Mouse (Mus musculus) liver, embryonic 12.5 days (tissue): ENCODE measurements around the gene Tdrd9. TPM values are rescaled to one million over a fixed set of nuclear protein-coding genes. Genes with fewer than 3 reads are reported as not detected.

ENCODE experiments used
- ATAC-seq: fragments of 200-750 bp; cut with Nextera tagmentation; 2 replicates; pipeline ENCODE4 v1.8.0; 2017; ENCODE audit warnings: moderate number of reproducible peaks, mild to moderate bottlenecking, moderate library complexity
- H3K27ac ChIP-seq: fragments of 300-500 bp; sonication (generic); 2 replicates; pipeline ENCODE4 v1.5.1; 2016; ENCODE audit warnings: mild to moderate bottlenecking
- H3K27me3 ChIP-seq: fragments of 300-500 bp; sonication (generic); replicated peaks from 2 replicates; pipeline ENCODE4 v1.6.1; 2016; ENCODE audit warnings: mild to moderate bottlenecking, moderate library complexity
- H3K36me3 ChIP-seq: fragments of 300-500 bp; sonication (generic); 2 replicates; pipeline ENCODE4 v1.6.1; 2016; ENCODE audit warnings: mild to moderate bottlenecking, moderate library complexity
- H3K4me1 ChIP-seq: fragments of 300-500 bp; sonication (generic); 2 replicates; pipeline ENCODE4 v1.6.1; 2016
- H3K4me2 ChIP-seq: fragments of 300-500 bp; sonication (generic); 2 replicates; pipeline ENCODE4 v1.6.1; 2016; ENCODE audit warnings: mild to moderate bottlenecking, moderate library complexity
- H3K4me3 ChIP-seq: fragments of 300-500 bp; sonication (generic); 2 replicates; pipeline ENCODE4 v1.5.1; 2016; ENCODE audit warnings: mild to moderate bottlenecking, moderate library complexity
- H3K9ac ChIP-seq: fragments of 300-500 bp; sonication (generic); 2 replicates; pipeline ENCODE4 v1.6.1; 2016; ENCODE audit warnings: mild to moderate bottlenecking, moderate library complexity
- H3K9me3 ChIP-seq: fragments of 300-500 bp; sonication (generic); replicated peaks from 2 replicates; pipeline ENCODE4 v1.6.1; 2016; ENCODE audit warnings: mild to moderate bottlenecking, moderate library complexity
- WGBS: fragments of 180-500 bp; shearing (Covaris S2); methylation state at CpG from one replicate; pipeline ENCODE4 v1.1.7; 2016; ENCODE audit not compliant: insufficient replicate concordance; 5-methylcytosine and 5-hydroxymethylcytosine counted together
- microRNA-seq: library from miRNA; unstranded; fragments of <30 nt; microRNA quantifications from one replicate; pipeline ENCODE4, GENCODE M21; 2017
- polyA plus RNA-seq: library from polyadenylated mRNA; unstranded; fragments of >200 nt; fragmentation: Nextera tagmentation; extraction: Ambion mirVana; gene quantifications from 2 replicates; pipeline ENCODE4 v1.2.1, GENCODE M21; 2016

The Tdrd9 gene
- polyA plus RNA-seq, 1 experiment from 2014 or later, result 0.04 TPM

- no peak overlapping the region for H3K4me2 ChIP-seq
- no peaks in the 10 kb centered on the region for H3K4me1 ChIP-seq
- WGBS, result 14% methylated on average over 13 of the region's 13 CpGs
- no peaks in the 10 kb centered on the region for H3K9me3 ChIP-seq
- no peak overlapping the region for H3K4me3 ChIP-seq
- no peak; the same call in 1 of the 2 replicates for ATAC-seq
- H3K36me3 ChIP-seq, result no peaks in the 10 kb centered on the region
- H3K27me3 ChIP-seq, result peaks cover 32% of the 10 kb centered on the region
- H3K9ac ChIP-seq, result no peak overlapping the region
- H3K27ac ChIP-seq, result no peak overlapping the region
Measured at GRCm38 (mm10) chr12:112112686-112113396, 141.5 kb downstream of the Tdrd9 start.

GRCm38 (mm10) chr12:112113710-112114109 lies 142.4 kb downstream of the Tdrd9 start:
- Histone ChIP-seq H3K27ac (no peak overlapping the region), H3K36me3 (no peaks in the 10 kb centered on the region), H3K9ac (no peak overlapping the region), H3K9me3 (no peaks in the 10 kb centered on the region), H3K4me3 (no peak overlapping the region), H3K4me1 (no peaks in the 10 kb centered on the region), H3K4me2 (no peak overlapping the region), H3K27me3 (peaks cover 30% of the 10 kb centered on the region)
- 10% methylated on average over 7 of the region's 7 CpGs for WGBS
- no peak for ATAC-seq

- H3K4me1 ChIP-seq, result no peaks in the 10 kb centered on the region
- no peak overlapping the region for H3K4me3 ChIP-seq
- ATAC-seq, result no peak
- WGBS, result 50% methylated on average over 5 of the region's 5 CpGs
- H3K9ac ChIP-seq, result no peak overlapping the region
- H3K27me3 ChIP-seq, result peaks cover 17% of the 10 kb centered on the region; the same call in 1 of the 2 replicates
- H3K4me2 ChIP-seq, result no peak overlapping the region
- no peaks in the 10 kb centered on the region for H3K9me3 ChIP-seq
- no peaks in the 10 kb centered on the region for H3K36me3 ChIP-seq
- no peak overlapping the region for H3K27ac ChIP-seq
Measured at GRCm38 (mm10) chr12:112117006-112117405, 145.6 kb downstream of the Tdrd9 start.

- Histone ChIP-seq H3K9ac (no peak overlapping the region), H3K4me3 (no peak overlapping the region), H3K4me2 (no peak overlapping the region), H3K36me3 (no peaks in the 10 kb centered on the region), H3K4me1 (no peaks in the 10 kb centered on the region), H3K27me3 (peaks cover 11% of the 10 kb centered on the region; the same call in 1 of the 2 replicates), H3K9me3 (no peaks in the 10 kb centered on the region), H3K27ac (no peak overlapping the region)
- 66% methylated on average over 7 of the region's 7 CpGs for WGBS
- no peak for ATAC-seq
Measured at GRCm38 (mm10) chr12:112117649-112118048, 146.3 kb downstream of the Tdrd9 start.

Small RNA genes lying within 50 kb of the gene (microRNA-seq; reads per million reads assigned to microRNA genes)
- gene Mir3073a (not detected), gene Mir3073b (not detected)

Other genes with a start within 250 kb of the Tdrd9 start
- 35.6 TPM in 2 replicates for gene Klc1, start 212.7 kb upstream of the Tdrd9 start, polyA plus RNA-seq
- 7.7 and 8.2 TPM in 2 replicates for gene Xrcc3, start 157.7 kb upstream of the Tdrd9 start, polyA plus RNA-seq
- gene Zfyve21, start 157.4 kb upstream of the Tdrd9 start, polyA plus RNA-seq, result 60.6 and 61.9 TPM in 2 replicates
- gene Ppp1r13b, start 63.4 kb upstream of the Tdrd9 start, polyA plus RNA-seq, result 7.3 and 8.1 TPM in 2 replicates
- gene Atp5mpl, start 4.6 kb upstream of the Tdrd9 start, polyA plus RNA-seq, result 593 and 604 TPM in 2 replicates
- not detected in 2 replicates for gene Rd3l, start 9.8 kb downstream of the Tdrd9 start, polyA plus RNA-seq
- 0.46 and 0.50 TPM in 2 replicates for gene Aspg, start 135.1 kb downstream of the Tdrd9 start, polyA plus RNA-seq
- gene Kif26a, start 174.6 kb downstream of the Tdrd9 start, polyA plus RNA-seq, result 0.44 and 0.51 TPM in 2 replicates